Mouse (Mus musculus): Measurements from ENCODE around the gene Gm4201. TPM values are rescaled to one million over a fixed set of nuclear protein-coding genes. Genes with fewer than 3 reads are reported as not detected.
"Not testable (repeated sequence)": the region's sequence is repeated elsewhere in the genome, so short reads cannot be mapped to it uniquely, and the experiment has no call there.

Gm4201 gene
- not detected in 2 replicates for polyA plus RNA-seq (2016; fragmentation: Nextera tagmentation; extraction: Ambion mirVana)

DNA sequence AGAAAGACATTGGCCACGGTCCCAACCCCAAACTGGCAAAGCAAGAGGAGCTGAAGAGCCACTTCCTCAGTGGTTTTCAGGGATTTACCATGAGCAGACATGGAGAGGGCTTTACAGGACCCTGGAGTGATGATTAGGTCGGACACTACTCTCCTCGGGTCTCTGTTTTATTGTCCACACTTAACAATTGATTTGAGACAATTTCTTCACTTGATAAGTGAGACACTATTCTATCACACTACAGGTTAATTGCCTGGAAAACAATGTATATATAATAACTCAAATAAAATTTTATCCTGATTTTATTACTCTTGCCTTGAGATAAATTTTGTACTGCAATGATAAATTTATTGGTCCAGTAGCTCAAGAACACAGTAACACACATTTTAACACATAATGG is at the start of gene Gm4201:
Gene Gm4201, minus strand, starts transcription at position 101 of the 400 bp plus-strand sequence.
- DNase-seq (ENCODE audit: low spot score); H3K4me3 ChIP-seq; H3K4me1 ChIP-seq: not testable (repeated sequence)

DNA sequence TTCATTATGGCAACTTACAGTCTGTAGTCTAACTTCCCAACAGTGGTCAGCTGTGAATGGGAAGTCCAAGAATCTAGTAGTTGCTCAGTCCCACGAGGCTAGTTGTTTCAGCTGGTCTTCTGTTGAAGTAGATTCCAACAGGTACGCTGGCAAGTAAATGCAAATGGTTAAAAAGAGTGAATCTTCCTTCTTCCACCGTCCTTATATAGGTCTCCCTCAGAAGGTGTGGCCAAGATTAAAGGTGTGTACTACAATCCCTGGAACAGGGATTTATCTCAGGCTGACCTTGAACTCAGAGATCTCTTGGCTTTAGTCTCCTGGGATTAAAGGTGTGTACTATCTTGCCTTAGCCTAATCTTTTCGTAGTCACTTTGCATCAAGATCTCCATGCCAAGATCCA is 22.9 kb upstream of the Gm4201 start, which contains the start of gene Gm4565:
Gene Gm4565, minus strand, starts transcription at position 101 of the 400 bp plus-strand sequence.
- H3K9me3 ChIP-seq (replicated peaks); DNase-seq (ENCODE audit: low spot score); H3K4me1 ChIP-seq; H3K4me3 ChIP-seq; H3K27me3 ChIP-seq (ENCODE audit: low read depth, poor library complexity, severe bottlenecking); H3K27ac ChIP-seq (replicated peaks); H3K36me3 ChIP-seq: not testable (repeated sequence)
- 89% methylated on average over 2 of the region's 4 CpGs for whole genome bisulfite sequencing

More for the DNA sequence above, at the start of gene Gm4201:
- H3K9me3 ChIP-seq (replicated peaks); H3K27me3 ChIP-seq (ENCODE audit: low read depth, poor library complexity, severe bottlenecking); H3K36me3 ChIP-seq; H3K27ac ChIP-seq (replicated peaks): not testable (repeated sequence)
- WGBS = no CpG with 5 or more reads among the region's 3 CpGs

DNA sequence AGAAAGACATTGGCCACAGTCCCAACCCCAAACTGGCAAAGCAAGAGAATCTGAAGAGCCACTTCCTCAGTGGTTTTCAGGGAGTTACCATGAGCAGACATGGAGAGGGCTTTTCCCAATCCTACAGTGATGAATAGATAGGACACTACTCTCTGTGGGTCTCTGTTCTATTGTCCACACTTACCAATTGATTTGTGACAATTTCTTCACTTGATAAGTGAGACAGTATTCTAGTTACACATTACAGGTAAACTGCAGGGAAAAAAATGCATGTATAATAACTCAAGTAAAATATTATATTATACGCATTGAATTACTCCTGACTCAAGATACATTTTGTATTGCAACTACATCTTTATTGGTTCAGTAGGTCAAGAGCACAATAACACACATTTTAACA is 30.4 kb downstream of the Gm4201 start, which contains the start of gene Gm8677:
Gene Gm8677, minus strand, starts transcription at position 101 of the 400 bp plus-strand sequence.
- H3K4me1 ChIP-seq; H3K27ac ChIP-seq (replicated peaks); H3K4me3 ChIP-seq; H3K9me3 ChIP-seq (replicated peaks); H3K27me3 ChIP-seq (ENCODE audit: low read depth, poor library complexity, severe bottlenecking); H3K36me3 ChIP-seq; DNase-seq (ENCODE audit: low spot score): not testable (repeated sequence)
- no CpG with 5 or more reads among the region's 1 CpGs for WGBS

DNA sequence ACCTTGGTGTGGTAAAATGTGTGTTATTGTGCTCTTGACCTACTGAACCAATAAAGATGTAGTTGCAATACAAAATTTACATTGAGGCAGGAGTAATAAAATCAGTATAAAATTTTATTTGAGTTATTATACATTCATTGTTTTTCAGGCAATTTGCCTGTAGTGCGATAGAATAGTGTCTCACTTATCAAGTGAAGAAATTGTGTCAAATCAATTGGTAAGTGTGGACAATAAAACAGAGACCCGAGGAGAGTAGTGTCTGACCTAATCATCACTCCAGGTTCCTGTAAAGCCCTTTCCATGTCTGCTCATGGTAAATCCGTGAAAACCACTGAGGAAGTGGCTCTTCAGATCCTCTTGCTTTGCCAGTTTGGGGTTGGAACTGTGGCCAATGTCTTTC is 42.5 kb downstream of the Gm4201 start, which contains the start of gene Vmn1r152:
Gene Vmn1r152, plus strand, starts transcription at position 301 of the 400 bp plus-strand sequence.
- H3K27ac ChIP-seq (replicated peaks); H3K36me3 ChIP-seq; DNase-seq (ENCODE audit: low spot score); H3K4me1 ChIP-seq; H3K27me3 ChIP-seq (ENCODE audit: low read depth, poor library complexity, severe bottlenecking); H3K9me3 ChIP-seq (replicated peaks); H3K4me3 ChIP-seq: not testable (repeated sequence)
- WGBS = no CpG with 5 or more reads among the region's 3 CpGs

Other genes starting within 250 kb of the Gm4201 start
- gene Gm4187, start 235.6 kb downstream of the Gm4201 start, polyA plus RNA-seq (2016; fragmentation: Nextera tagmentation; extraction: Ambion mirVana) = not detected in 2 replicates
- gene Gm8660, start 194.3 kb downstream of the Gm4201 start, polyA plus RNA-seq (2016; fragmentation: Nextera tagmentation; extraction: Ambion mirVana) = not detected in 2 replicates
- gene Vmn1r148, start 151.8 kb downstream of the Gm4201 start, polyA plus RNA-seq (2016; fragmentation: Nextera tagmentation; extraction: Ambion mirVana) = not detected in 2 replicates
- not detected in 2 replicates for gene Vmn1r149, start 127.1 kb downstream of the Gm4201 start, polyA plus RNA-seq (2016; fragmentation: Nextera tagmentation; extraction: Ambion mirVana)
- not detected in 2 replicates for gene Gm10665, start 101.3 kb downstream of the Gm4201 start, polyA plus RNA-seq (2016; fragmentation: Nextera tagmentation; extraction: Ambion mirVana)
- gene Vmn1r151, start 65.7 kb downstream of the Gm4201 start, polyA plus RNA-seq (2016; fragmentation: Nextera tagmentation; extraction: Ambion mirVana) = not detected in 2 replicates
- gene Vmn1r152, start 42.4 kb downstream of the Gm4201 start, polyA plus RNA-seq (2016; fragmentation: Nextera tagmentation; extraction: Ambion mirVana) = not detected in 2 replicates
- not detected in 2 replicates for gene Gm8677, start 30.5 kb downstream of the Gm4201 start, polyA plus RNA-seq (2016; fragmentation: Nextera tagmentation; extraction: Ambion mirVana)
- gene Gm4565, start 22.8 kb upstream of the Gm4201 start, polyA plus RNA-seq (2016; fragmentation: Nextera tagmentation; extraction: Ambion mirVana) = not detected in 2 replicates
- gene Vmn1r155, start 92.7 kb upstream of the Gm4201 start, polyA plus RNA-seq (2016; fragmentation: Nextera tagmentation; extraction: Ambion mirVana) = not detected in 2 replicates
- gene Gm8693, start 127.0 kb upstream of the Gm4201 start, polyA plus RNA-seq (2016; fragmentation: Nextera tagmentation; extraction: Ambion mirVana) = not detected in 2 replicates
- gene Gm4567, start 154.4 kb upstream of the Gm4201 start, polyA plus RNA-seq (2016; fragmentation: Nextera tagmentation; extraction: Ambion mirVana) = not detected in 2 replicates
- gene Vmn1r157, start 196.4 kb upstream of the Gm4201 start, polyA plus RNA-seq (2016; fragmentation: Nextera tagmentation; extraction: Ambion mirVana) = not detected in 2 replicates
- not detected in 2 replicates for gene Vmn1r158, start 225.4 kb upstream of the Gm4201 start, polyA plus RNA-seq (2016; fragmentation: Nextera tagmentation; extraction: Ambion mirVana)